Comparison of ENCODE assay signal across 28 mouse cellular contexts in genomic region chr19:37131660-37132059, GRCm38 (mm10).
DNase-seq lines count a peak whose midpoint lies in the region; ATAC-seq lines count a peak whose summit lies in the region.
"Had no signal": no experiment of that assay in that cellular context is flagged by ENCODE, and none has a peak within 500 bp of the region (broad histone marks: within the 10 kb centered on the region; RNA-seq: fewer than 3 reads in every experiment).

No protein-coding gene starts in this region.

- H3K9ac ChIP-seq in heart, embryonic 16.5 days (ENCODE audit: low read length) = no peak overlapping the region
- H3K9ac ChIP-seq: embryonic facial prominence, embryonic 13.5 days; forebrain, embryonic 13.5 days; intestine, embryonic 15.5 days; limb, embryonic 12.5 days; liver, postnatal 0 days; midbrain, embryonic 15.5 days; stomach, embryonic 15.5 days had no signal

- H3K4me3 ChIP-seq in heart, embryonic 16.5 days (ENCODE audit: low read length) = no peak overlapping the region
- H3K4me3 ChIP-seq: embryonic facial prominence, embryonic 13.5 days; erythroblast, embryonic 14.5 days; forebrain, embryonic 13.5 days; intestine, embryonic 15.5 days; limb, embryonic 12.5 days; midbrain, embryonic 15.5 days; stomach, embryonic 15.5 days had no signal

- whole genome bisulfite sequencing in heart, embryonic 16.5 days = 56% methylated on average over 1 of the region's 1 CpGs

- H3K27ac ChIP-seq in heart, embryonic 16.5 days (ENCODE audit: low read length) = peak overlapping the region; percentile 40; the same call in 1 of the 2 replicates
- H3K27ac ChIP-seq: embryonic facial prominence, embryonic 13.5 days; forebrain, embryonic 13.5 days; intestine, embryonic 15.5 days; limb, embryonic 12.5 days; macrophage; midbrain, embryonic 15.5 days; stomach, embryonic 15.5 days had no signal

- no peaks in the 10 kb centered on the region for H3K27me3 ChIP-seq in heart, embryonic 16.5 days (ENCODE audit: control insufficient read depth, insufficient read depth, low read length)
- H3K27me3 ChIP-seq: embryonic facial prominence, embryonic 13.5 days; forebrain, embryonic 13.5 days; intestine, embryonic 15.5 days; limb, embryonic 12.5 days; midbrain, embryonic 15.5 days; stomach, embryonic 15.5 days had no signal

- peak overlapping the region; percentile 15; the same call in 1 of the 2 replicates for H3K4me2 ChIP-seq in heart, embryonic 16.5 days (ENCODE audit: low read depth, low read length)
- H3K4me2 ChIP-seq: embryonic facial prominence, embryonic 13.5 days; forebrain, embryonic 13.5 days; intestine, embryonic 15.5 days; limb, embryonic 12.5 days; liver, embryonic 11.5 days; midbrain, embryonic 15.5 days; stomach, embryonic 15.5 days had no signal

- no peaks in the 10 kb centered on the region for H3K9me3 ChIP-seq in heart, embryonic 16.5 days (replicated peaks; ENCODE audit: control insufficient read depth, low read length)
- H3K9me3 ChIP-seq: embryonic facial prominence, embryonic 13.5 days; forebrain, embryonic 13.5 days; intestine, embryonic 15.5 days; limb, embryonic 12.5 days; midbrain, embryonic 15.5 days; stomach, embryonic 15.5 days had no signal

- H3K4me1 ChIP-seq in heart, embryonic 16.5 days (ENCODE audit: control insufficient read depth, insufficient read depth, low read length) = peaks cover 10% of the 10 kb centered on the region
- H3K4me1 ChIP-seq: embryonic facial prominence, embryonic 13.5 days; forebrain, embryonic 13.5 days; intestine, embryonic 15.5 days; limb, embryonic 12.5 days; midbrain, embryonic 15.5 days; stomach, embryonic 15.5 days had no signal

- intact Hi-C loops in heart, postnatal 25 days (cut with DNase I) = loop anchor here (5.0 kb wide), 1 partner anchor 54 kb away; no protein-coding TSS in a partner anchor

- no peaks in the 10 kb centered on the region for H3K36me3 ChIP-seq in heart, embryonic 16.5 days (ENCODE audit: control insufficient read depth, insufficient read depth)
- H3K36me3 ChIP-seq: embryonic facial prominence, embryonic 13.5 days; intestine, embryonic 15.5 days; limb, embryonic 12.5 days; midbrain, embryonic 15.5 days; stomach, embryonic 15.5 days had no signal

- ATAC-seq in heart, embryonic 16.5 days (replicated peaks; ENCODE audit: extremely low read depth, insufficient read depth, low FRiP score) = no peak
- ATAC-seq: forebrain, embryonic 13.5 days; hindbrain, embryonic 16.5 days; intestine, embryonic 15.5 days; liver, postnatal 0 days; lung, postnatal 0 days; midbrain, embryonic 15.5 days had no signal

- peak; percentile 91 for DNase-seq in heart, adult 11 months
- DNase-seq in heart, postnatal 25 days (ENCODE audit: low spot score) = no peak
- peak; percentile 24 for DNase-seq in left cerebral cortex, adult 11 months (ENCODE audit: low spot score)
- no peak for DNase-seq in left cerebral cortex, adult 18-20 months (ENCODE audit: low spot score in 2 of 2)
- DNase-seq in frontal cortex, postnatal 25 days (ENCODE audit: low spot score in 2 of 2) = no peak
- DNase-seq in layer of hippocampus, postnatal 10 days (ENCODE audit: low spot score in 2 of 2) = no peak
- DNase-seq: adrenal gland, postnatal 36 days; cerebellum, adult 11 months; gastrocnemius, postnatal 14 days; kidney, adult 8-10 months; kidney, postnatal 10 days; liver, postnatal 0 days; right cerebral cortex, adult 18-20 months; right cerebral cortex, postnatal 4 days; thymus, adult 18-20 months; thymus, postnatal 36 days had no signal

Comparison
In these comparisons a context has a peak if more than half of its experiments do, and no peak if none do; other contexts are left out.
1. DNase-seq: peak in heart, adult 11 months (single experiment) and left cerebral cortex, adult 11 months (single experiment); none in heart, postnatal 25 days (single experiment), left cerebral cortex, adult 18-20 months (0 of 2), frontal cortex, postnatal 25 days (0 of 2) and layer of hippocampus, postnatal 10 days (0 of 2).